Mouse (Mus musculus): ENCODE results near the gene Elf1. TPM values are rescaled to one million over a fixed set of nuclear protein-coding genes. Genes with fewer than 3 reads are reported as not detected.
"Not testable (repeated sequence)": the region's sequence is repeated elsewhere in the genome, so short reads cannot be mapped to it uniquely, and the experiment has no call there.

The Elf1 gene
- polyA plus RNA-seq, 1 experiment from 2014 or later = 22.7 TPM

DNA sequence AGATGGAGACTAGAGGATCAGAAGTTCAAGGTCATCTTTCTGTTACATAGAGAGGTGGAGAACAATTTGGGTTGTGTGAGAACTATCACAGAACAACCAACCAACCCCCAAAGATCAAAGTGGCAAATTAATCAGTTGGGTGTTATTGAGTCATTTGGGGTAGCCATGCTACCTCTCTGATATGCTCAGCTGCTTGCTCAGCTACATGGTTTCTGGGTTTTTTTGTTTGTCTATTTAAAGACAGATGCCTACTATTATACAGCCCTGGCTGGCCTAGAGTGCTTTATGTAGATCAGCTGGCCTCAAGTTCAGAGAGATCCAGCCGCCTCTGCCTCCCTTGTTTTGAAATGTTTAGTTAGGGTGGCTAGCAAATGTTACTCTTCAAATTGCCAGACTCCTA is 40.1 kb downstream of the Elf1 start:
- ATAC-seq (replicated peaks; ENCODE audit: low FRiP score) = no peak
- no peaks in the 10 kb centered on the region for H3K36me3 ChIP-seq (ENCODE audit: control insufficient read depth, insufficient read depth, low read length)
- peak overlapping the region; percentile 72 for H3K27ac ChIP-seq (ENCODE audit: low read depth, low read length)
- H3K4me2 ChIP-seq = peak overlapping the region; percentile 26
- H3K9me3 ChIP-seq (ENCODE audit: control insufficient read depth, low read length) = no peaks in the 10 kb centered on the region
- no peaks in the 10 kb centered on the region for H3K27me3 ChIP-seq (replicated peaks; ENCODE audit: control insufficient read depth, insufficient read depth, low read length)
- peak overlapping the region; percentile 50; the same call in 1 of the 2 replicates for H3K9ac ChIP-seq (ENCODE audit: low read depth, low read length)
- DNase-seq (ENCODE audit: low spot score) = no peak
- no peak overlapping the region for H3K4me3 ChIP-seq (ENCODE audit: low read depth, low read length)
- WGBS = 42% methylated on average over 1 of the region's 1 CpGs
- H3K4me1 ChIP-seq (replicated peaks; ENCODE audit: control insufficient read depth, insufficient read depth, low read length) = peaks cover 39% of the 10 kb centered on the region

DNA sequence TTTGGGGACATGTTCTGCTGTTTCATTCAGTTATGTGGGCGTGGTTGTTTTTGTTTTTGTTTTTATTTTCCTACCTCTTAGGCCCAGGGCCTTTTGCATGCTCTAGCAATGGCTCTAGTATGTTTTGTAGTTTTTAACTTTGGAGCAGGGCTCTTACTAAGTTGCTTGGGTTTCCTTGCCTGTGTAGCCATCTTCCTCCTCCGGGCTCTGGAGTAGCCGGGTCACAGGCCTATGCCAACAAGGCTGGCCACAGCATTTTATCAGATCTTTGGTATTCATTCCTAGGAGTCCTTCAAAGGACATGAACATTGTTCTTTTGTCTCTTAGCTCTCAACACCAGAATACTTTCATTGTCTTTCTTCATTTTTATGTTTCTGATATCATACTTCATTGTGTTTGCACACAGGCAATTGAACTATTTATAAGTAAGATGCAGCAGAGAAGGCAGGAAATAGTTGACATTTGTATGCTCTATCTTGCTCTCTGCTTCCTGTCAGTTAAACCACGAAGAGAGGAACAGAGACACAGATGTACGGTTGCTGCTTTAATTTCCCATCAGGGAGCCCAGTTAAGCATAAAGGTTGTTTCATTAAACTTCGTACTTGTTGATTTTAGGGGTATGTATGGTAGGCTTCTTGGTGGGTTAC is 40.6 kb downstream of the Elf1 start:
- no peak overlapping the region for H3K4me3 ChIP-seq (ENCODE audit: low read depth, low read length)
- no peak overlapping the region for H3K9ac ChIP-seq (ENCODE audit: low read depth, low read length)
- no peaks in the 10 kb centered on the region for H3K27me3 ChIP-seq (replicated peaks; ENCODE audit: control insufficient read depth, insufficient read depth, low read length)
- H3K9me3 ChIP-seq (ENCODE audit: control insufficient read depth, low read length) = no peaks in the 10 kb centered on the region
- DNase-seq (ENCODE audit: low spot score) = no peak
- peaks cover 34% of the 10 kb centered on the region for H3K4me1 ChIP-seq (replicated peaks; ENCODE audit: control insufficient read depth, insufficient read depth, low read length)
- WGBS = 41% methylated on average over 6 of the region's 6 CpGs
- peak overlapping the region; percentile 26 for H3K4me2 ChIP-seq
- ATAC-seq (replicated peaks; ENCODE audit: low FRiP score) = peak; percentile 32
- H3K27ac ChIP-seq (ENCODE audit: low read depth, low read length) = peak overlapping the region; percentile 72; the same call in 1 of the 2 replicates
- no peaks in the 10 kb centered on the region for H3K36me3 ChIP-seq (ENCODE audit: control insufficient read depth, insufficient read depth, low read length)

DNA sequence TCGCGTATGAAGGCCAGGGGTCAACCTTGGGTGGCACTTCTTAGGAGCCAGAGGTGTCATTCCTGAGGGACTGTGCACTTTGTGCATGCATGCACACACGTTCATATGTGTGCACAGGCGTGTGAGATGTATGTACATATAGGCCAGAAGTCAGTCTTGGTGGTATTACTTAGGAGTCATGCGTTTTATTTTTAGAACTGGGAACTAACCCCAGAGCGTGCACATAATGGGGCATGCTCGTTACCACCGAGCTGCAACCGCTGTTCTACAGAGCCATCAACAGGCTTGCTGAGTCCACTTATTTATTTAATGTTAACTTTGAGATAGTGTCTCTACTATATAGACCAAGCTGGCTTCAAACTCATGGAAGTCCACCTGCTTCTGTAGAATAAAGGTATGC is 41.4 kb downstream of the Elf1 start:
- 44% methylated on average over 9 of the region's 9 CpGs for WGBS
- H3K4me1 ChIP-seq (replicated peaks; ENCODE audit: control insufficient read depth, insufficient read depth, low read length) = peaks cover 29% of the 10 kb centered on the region
- H3K27me3 ChIP-seq (replicated peaks; ENCODE audit: control insufficient read depth, insufficient read depth, low read length) = no peaks in the 10 kb centered on the region
- no peak overlapping the region for H3K9ac ChIP-seq (ENCODE audit: low read depth, low read length)
- H3K4me2 ChIP-seq = peak overlapping the region; percentile 26
- no peak for DNase-seq (ENCODE audit: low spot score)
- H3K9me3 ChIP-seq (ENCODE audit: control insufficient read depth, low read length) = no peaks in the 10 kb centered on the region
- no peak overlapping the region for H3K4me3 ChIP-seq (ENCODE audit: low read depth, low read length)
- ATAC-seq (replicated peaks; ENCODE audit: low FRiP score) = peak; percentile 39; the same call in 1 of the 2 replicates
- no peaks in the 10 kb centered on the region for H3K36me3 ChIP-seq (ENCODE audit: control insufficient read depth, insufficient read depth, low read length)
- H3K27ac ChIP-seq (ENCODE audit: low read depth, low read length) = peak overlapping the region; percentile 69; the same call in 1 of the 2 replicates

DNA sequence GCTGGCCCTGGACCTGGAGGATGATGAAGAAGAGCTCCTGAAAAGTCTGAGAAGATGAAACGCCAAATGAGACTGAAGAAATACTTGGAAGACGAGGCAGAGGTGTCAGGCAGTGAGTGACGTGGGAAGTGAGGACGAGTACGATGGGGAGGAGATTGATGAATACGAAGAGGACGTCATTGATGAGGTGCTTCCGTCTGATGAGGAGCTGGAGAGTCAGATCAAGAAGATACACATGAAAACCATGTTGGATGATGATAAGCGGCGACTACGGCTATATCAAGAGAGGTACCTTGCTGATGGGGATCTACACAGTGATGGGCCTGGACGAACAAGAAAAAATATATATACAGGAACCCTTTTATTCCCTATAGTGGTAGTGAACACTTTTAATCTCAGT is 45.1 kb downstream of the Elf1 start:
- peaks cover 32% of the 10 kb centered on the region for H3K4me1 ChIP-seq (replicated peaks; ENCODE audit: control insufficient read depth, insufficient read depth, low read length)

DNA sequence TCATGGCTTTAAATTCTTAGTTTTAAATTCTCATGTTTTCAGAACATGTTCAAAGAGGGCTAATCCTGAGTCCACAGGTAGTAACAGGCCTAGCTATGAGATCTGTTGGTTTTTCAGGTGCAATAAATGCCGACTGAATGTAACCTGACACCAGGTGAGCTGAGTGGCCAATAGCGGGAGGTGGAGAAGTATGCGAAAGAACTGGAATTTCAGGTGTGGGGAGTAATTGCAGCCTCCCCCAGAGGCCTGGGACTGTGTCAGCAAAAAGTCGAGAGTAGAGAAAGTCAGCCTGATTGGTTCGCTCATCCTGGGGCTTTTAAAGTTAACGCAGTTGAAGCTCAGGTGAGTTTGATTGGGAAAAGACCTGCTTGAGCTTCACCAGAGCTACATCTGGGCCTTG is 46.7 kb downstream of the Elf1 start:
- no peak for DNase-seq (ENCODE audit: low spot score)
- no peak overlapping the region for H3K4me2 ChIP-seq
- no peaks in the 10 kb centered on the region for H3K9me3 ChIP-seq (ENCODE audit: control insufficient read depth, low read length)
- no peak overlapping the region for H3K9ac ChIP-seq (ENCODE audit: low read depth, low read length)
- ATAC-seq (replicated peaks; ENCODE audit: low FRiP score) = no peak
- no peak overlapping the region for H3K27ac ChIP-seq (ENCODE audit: low read depth, low read length)
- no peaks in the 10 kb centered on the region for H3K27me3 ChIP-seq (replicated peaks; ENCODE audit: control insufficient read depth, insufficient read depth, low read length)
- no peak overlapping the region for H3K4me3 ChIP-seq (ENCODE audit: low read depth, low read length)
- no peaks in the 10 kb centered on the region for H3K36me3 ChIP-seq (ENCODE audit: control insufficient read depth, insufficient read depth, low read length)
- 69% methylated on average over 6 of the region's 6 CpGs for WGBS
- peaks cover 28% of the 10 kb centered on the region for H3K4me1 ChIP-seq (replicated peaks; ENCODE audit: control insufficient read depth, insufficient read depth, low read length)

More for the DNA sequence above, 45.1 kb downstream of the Elf1 start:
- H3K4me2 ChIP-seq; H3K36me3 ChIP-seq (ENCODE audit: control insufficient read depth, insufficient read depth, low read length); H3K9ac ChIP-seq (ENCODE audit: low read depth, low read length); ATAC-seq (replicated peaks; ENCODE audit: low FRiP score); DNase-seq (ENCODE audit: low spot score); H3K27me3 ChIP-seq (replicated peaks; ENCODE audit: control insufficient read depth, insufficient read depth, low read length); H3K9me3 ChIP-seq (ENCODE audit: control insufficient read depth, low read length); H3K27ac ChIP-seq (ENCODE audit: low read depth, low read length); H3K4me3 ChIP-seq (ENCODE audit: low read depth, low read length): not testable (repeated sequence)
- WGBS = 78% methylated on average over 12 of the region's 12 CpGs

DNA sequence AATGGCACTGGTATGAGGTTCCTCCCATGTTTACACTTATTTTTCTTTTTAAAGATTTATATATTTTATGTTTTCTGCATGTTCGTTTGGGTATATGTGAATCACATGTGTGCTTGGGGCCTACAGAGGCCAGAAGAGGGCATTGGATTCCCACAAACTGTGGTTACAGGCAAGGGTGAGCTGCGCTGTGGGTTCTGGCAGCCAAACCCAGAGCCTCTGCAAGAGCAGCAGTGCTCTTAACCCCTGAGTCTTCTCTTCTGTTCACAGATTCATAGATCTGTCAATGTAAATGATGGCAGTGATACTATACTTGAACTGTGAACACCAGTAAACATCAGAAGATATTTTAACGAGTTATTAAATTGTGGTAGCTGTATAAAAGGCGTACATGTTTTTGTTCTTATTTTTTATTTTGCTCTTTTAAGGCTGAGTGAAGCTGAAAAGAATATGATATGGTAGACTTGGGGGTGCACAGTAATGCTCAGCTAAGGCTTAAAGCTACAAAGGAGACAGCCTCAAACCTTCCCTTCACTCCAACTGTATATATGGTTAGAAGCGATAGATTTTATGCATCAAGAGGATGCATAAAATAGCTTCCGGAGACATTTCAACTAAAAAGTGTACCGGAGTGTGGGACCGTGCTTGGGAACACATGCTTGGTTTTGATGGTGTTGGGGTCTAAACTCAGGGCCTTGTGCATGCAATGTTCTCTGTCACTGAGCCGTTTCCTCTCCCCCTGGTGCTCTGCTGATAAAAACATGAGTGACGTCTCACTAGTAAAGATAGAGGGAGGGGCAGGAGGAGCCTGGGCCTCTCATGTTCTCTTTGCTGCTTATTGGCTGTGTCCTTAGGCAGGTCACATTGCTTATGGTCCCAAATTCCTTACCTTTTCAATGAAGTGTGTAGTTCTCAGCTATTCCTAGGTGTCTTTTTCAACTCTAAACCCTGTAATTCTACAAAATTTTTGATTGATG is 48.9 kb downstream of the Elf1 start:
- DNase-seq (ENCODE audit: low spot score) (no peak), ATAC-seq (replicated peaks; ENCODE audit: low FRiP score) (peak; percentile 96)
- H3K4me1 ChIP-seq (replicated peaks; ENCODE audit: control insufficient read depth, insufficient read depth, low read length) = peaks cover 40% of the 10 kb centered on the region
- H3K9ac ChIP-seq (ENCODE audit: low read depth, low read length) = peak overlapping the region; percentile 25; the same call in 1 of the 2 replicates
- H3K9me3 ChIP-seq (ENCODE audit: control insufficient read depth, low read length) = no peaks in the 10 kb centered on the region
- H3K4me2 ChIP-seq = peak overlapping the region; percentile 58
- WGBS = 47% methylated on average over 10 of the region's 10 CpGs
- H3K27me3 ChIP-seq (replicated peaks; ENCODE audit: control insufficient read depth, insufficient read depth, low read length) = no peaks in the 10 kb centered on the region
- H3K27ac ChIP-seq (ENCODE audit: low read depth, low read length) = peak overlapping the region; percentile 79
- H3K4me3 ChIP-seq (ENCODE audit: low read depth, low read length) = no peak overlapping the region
- no peaks in the 10 kb centered on the region for H3K36me3 ChIP-seq (ENCODE audit: control insufficient read depth, insufficient read depth, low read length)

DNA sequence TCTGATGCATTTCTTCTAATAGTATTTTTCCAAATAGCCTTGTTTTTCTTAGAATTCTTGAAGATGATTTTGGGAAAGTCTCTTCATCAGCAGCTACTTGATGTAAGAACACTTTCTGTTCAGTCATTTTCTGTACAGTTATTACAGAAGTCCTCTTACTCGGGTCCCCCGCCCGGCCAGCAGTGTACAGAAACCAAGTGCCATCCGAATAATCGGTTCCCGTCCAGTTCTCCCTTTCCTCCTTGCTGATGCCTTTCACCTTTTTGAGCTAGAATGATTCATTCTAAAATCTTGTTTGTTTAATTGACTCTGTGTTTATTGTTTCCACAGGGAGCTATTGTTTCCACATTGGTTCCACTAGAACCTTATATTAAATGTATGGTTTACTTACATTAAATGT is 49.8 kb downstream of the Elf1 start:
- ATAC-seq (replicated peaks; ENCODE audit: low FRiP score) (no peak), DNase-seq (ENCODE audit: low spot score) (no peak)
- H3K27ac ChIP-seq (ENCODE audit: low read depth, low read length) = peak overlapping the region; percentile 79
- H3K9ac ChIP-seq (ENCODE audit: low read depth, low read length) = peak overlapping the region; percentile 17; the same call in 1 of the 2 replicates
- no peak overlapping the region for H3K4me3 ChIP-seq (ENCODE audit: low read depth, low read length)
- H3K9me3 ChIP-seq (ENCODE audit: control insufficient read depth, low read length) = no peaks in the 10 kb centered on the region
- H3K4me1 ChIP-seq (replicated peaks; ENCODE audit: control insufficient read depth, insufficient read depth, low read length) = peaks cover 40% of the 10 kb centered on the region
- peak overlapping the region; percentile 58 for H3K4me2 ChIP-seq
- H3K36me3 ChIP-seq (ENCODE audit: control insufficient read depth, insufficient read depth, low read length) = no peaks in the 10 kb centered on the region
- no peaks in the 10 kb centered on the region for H3K27me3 ChIP-seq (replicated peaks; ENCODE audit: control insufficient read depth, insufficient read depth, low read length)
- WGBS = 70% methylated on average over 6 of the region's 6 CpGs

DNA sequence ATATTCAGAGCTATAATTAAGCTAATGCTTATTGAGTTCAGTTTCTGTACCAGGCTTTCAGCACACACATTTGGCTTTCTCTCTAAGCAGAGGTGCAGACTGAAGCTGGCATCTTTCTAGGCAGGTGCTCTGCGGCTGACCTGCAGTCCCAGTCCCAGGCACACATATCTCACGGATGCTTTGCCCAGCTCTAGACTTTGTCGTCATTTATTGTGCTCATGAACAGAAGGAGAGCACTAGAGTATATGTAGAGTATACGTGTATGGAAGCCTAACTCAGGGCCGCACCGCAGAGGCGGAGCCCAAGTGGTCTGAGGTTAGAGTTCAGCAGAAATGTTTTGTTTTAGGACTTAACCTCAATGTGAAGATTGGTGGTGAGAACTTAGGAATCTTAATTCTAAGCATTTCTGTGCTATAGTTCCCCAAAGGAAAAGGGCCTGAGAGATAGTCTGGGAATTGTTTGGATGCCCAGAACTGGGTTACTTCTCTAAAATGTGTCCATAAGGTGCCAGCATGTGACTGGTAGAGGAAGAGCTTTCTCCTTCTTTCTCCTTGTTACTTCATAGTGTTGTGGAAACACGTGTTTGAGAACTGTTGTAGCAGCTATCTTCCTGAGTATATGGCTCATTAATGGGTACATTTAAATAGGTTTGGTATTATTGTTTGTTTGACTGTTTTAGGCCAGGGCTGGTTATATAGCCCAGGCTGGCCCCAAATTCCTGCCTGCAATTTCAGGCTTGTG is 51.2 kb downstream of the Elf1 start:
- Histone ChIP-seq H3K27me3 (replicated peaks; ENCODE audit: control insufficient read depth, insufficient read depth, low read length) (no peaks in the 10 kb centered on the region), H3K27ac (ENCODE audit: low read depth, low read length) (peak overlapping the region; percentile 83; the same call in 1 of the 2 replicates), H3K4me1 (replicated peaks; ENCODE audit: control insufficient read depth, insufficient read depth, low read length) (peaks cover 47% of the 10 kb centered on the region), H3K4me2 (no peak overlapping the region; the same call in 1 of the 2 replicates), H3K9me3 (ENCODE audit: control insufficient read depth, low read length) (no peaks in the 10 kb centered on the region), H3K9ac (ENCODE audit: low read depth, low read length) (no peak overlapping the region), H3K4me3 (ENCODE audit: low read depth, low read length) (no peak overlapping the region), H3K36me3 (ENCODE audit: control insufficient read depth, insufficient read depth, low read length) (no peaks in the 10 kb centered on the region)
- DNase-seq (ENCODE audit: low spot score) = no peak
- 76% methylated on average over 8 of the region's 8 CpGs for WGBS
- no peak for ATAC-seq (replicated peaks; ENCODE audit: low FRiP score)
